Mouse (Mus musculus) heart, adult 2 months (tissue): ENCODE measurements at regions not wholly inside any gene's neighbourhood (a gene's known extent, or its start where the extent isn't known, plus 50 kb on each side); places are given as distances from the start of the nearest gene placed in this dataset.

Experiments used
- CTCF ChIP-seq: fragments of 200-600 bp; IDR thresholded peaks from 2 replicates; pipeline ENCODE4 v1.8.1; 2022; ENCODE audit warnings: antibody characterized with exemption, mild to moderate bottlenecking, moderate library complexity
- POLR2A ChIP-seq: fragments of 200-500 bp; IDR thresholded peaks from 2 replicates; pipeline ENCODE4 v1.6.1; 2011; ENCODE audit warnings: mild to moderate bottlenecking, low read depth, low read length, control low read depth; ENCODE audit not compliant: insufficient read depth

GRCm38 (mm10) chr2:46365428-46366134, 1248.4 kb upstream of the Zeb2 start:
- no peak for TF ChIP-seq POLR2A
- no peak for TF ChIP-seq CTCF
